Mouse (Mus musculus): Measurements from ENCODE around the gene Mknk2. TPM values are rescaled to one million over a fixed set of nuclear protein-coding genes. Genes with fewer than 3 reads are reported as not detected.
"Not testable (repeated sequence)": the region's sequence is repeated elsewhere in the genome, so short reads cannot be mapped to it uniquely, and the experiment has no call there.

Mknk2 gene
- polyA plus RNA-seq, 1 experiment from 2014 or later = 87.8 TPM

GRCm38 (mm10) chr10:80655406-80656129, 22.3 kb downstream of the Mknk2 start:
- Histone ChIP-seq H3K9ac (peak overlapping the region; percentile 94), H3K27me3 (no peaks in the 10 kb centered on the region), H3K4me2 (replicated peaks) (peak overlapping the region; percentile 90), H3K9me3 (no peaks in the 10 kb centered on the region), H3K27ac (peak overlapping the region; percentile 59; the same call in 1 of the 2 replicates), H3K36me3 (peaks cover 12% of the 10 kb centered on the region), H3K4me3 (peak overlapping the region; percentile 71), H3K4me1 (peaks cover 29% of the 10 kb centered on the region)
- peak; percentile 51 for ATAC-seq (ENCODE audit: low FRiP score, low read depth)
- WGBS = 1% methylated on average over 12 of the region's 12 CpGs

DNA sequence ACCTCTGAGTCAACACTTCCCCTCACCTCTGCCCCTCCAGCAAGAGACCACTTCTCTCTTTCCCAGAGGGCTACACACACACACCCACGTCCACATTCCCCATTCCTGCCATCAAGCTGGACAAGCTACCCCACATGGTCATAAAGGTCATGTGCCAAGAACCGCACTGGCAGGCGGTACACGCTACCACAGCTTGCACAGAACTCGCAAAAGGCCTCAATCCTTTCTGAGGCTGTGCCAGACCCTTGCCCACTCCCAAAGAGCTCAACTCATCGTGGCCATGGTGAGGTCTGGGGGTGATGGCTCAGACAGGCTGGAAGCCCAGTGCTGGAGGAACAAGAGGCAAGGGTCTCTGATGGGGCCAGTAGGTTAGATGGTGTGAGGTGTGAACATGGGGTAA, 23.0 kb downstream of the Mknk2 start:
- no peak for ATAC-seq (ENCODE audit: low FRiP score, low read depth)
- Histone ChIP-seq H3K4me3 (peak overlapping the region; percentile 71), H3K4me1 (peaks cover 29% of the 10 kb centered on the region), H3K27ac (no peak overlapping the region), H3K27me3 (no peaks in the 10 kb centered on the region), H3K36me3 (peaks cover 16% of the 10 kb centered on the region), H3K9me3 (no peaks in the 10 kb centered on the region), H3K9ac (peak overlapping the region; percentile 94), H3K4me2 (replicated peaks) (peak overlapping the region; percentile 90)
- WGBS = 84% methylated on average over 6 of the region's 6 CpGs

- ATAC-seq (ENCODE audit: low FRiP score, low read depth) = no peak
- peaks cover 27% of the 10 kb centered on the region for H3K36me3 ChIP-seq
- H3K9ac ChIP-seq = 0 out of 2 replicates have a peak overlapping the region, but pooled peaks have one; percentile 4
- H3K4me2 ChIP-seq (replicated peaks) = no peak overlapping the region
- H3K4me1 ChIP-seq = peaks cover 28% of the 10 kb centered on the region
- no peak overlapping the region for H3K27ac ChIP-seq
- H3K27me3 ChIP-seq = no peaks in the 10 kb centered on the region
- 86% methylated on average over 6 of the region's 6 CpGs for WGBS
- no peaks in the 10 kb centered on the region for H3K9me3 ChIP-seq
- no peak overlapping the region for H3K4me3 ChIP-seq
Measured at GRCm38 (mm10) chr10:80653156-80653720, 24.7 kb downstream of the Mknk2 start.

DNA sequence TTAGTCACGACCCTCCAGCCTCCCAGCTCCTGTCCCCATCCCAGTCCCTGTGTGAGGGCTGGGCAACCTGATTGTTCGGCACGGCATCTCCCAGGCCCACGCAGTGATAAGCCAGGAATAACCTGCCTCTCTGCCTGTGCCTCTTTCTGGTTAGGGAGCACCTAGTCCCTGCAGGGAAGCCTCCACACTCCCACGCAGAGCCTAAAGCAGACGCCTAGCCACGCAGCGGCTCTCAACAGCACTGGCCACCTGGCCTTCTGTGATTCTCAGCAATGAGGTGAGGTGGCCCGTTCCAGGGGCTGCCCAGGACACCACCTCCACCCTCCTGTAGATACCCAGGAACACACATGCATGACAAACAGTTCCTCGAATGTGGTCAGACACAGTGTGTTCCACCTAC, 27.5 kb downstream of the Mknk2 start:
- H3K36me3 ChIP-seq = peaks cover 53% of the 10 kb centered on the region
- WGBS = 92% methylated on average over 10 of the region's 10 CpGs
- H3K4me2 ChIP-seq (replicated peaks) = no peak overlapping the region
- no peak overlapping the region for H3K9ac ChIP-seq
- H3K9me3 ChIP-seq = no peaks in the 10 kb centered on the region
- H3K4me3 ChIP-seq = no peak overlapping the region
- H3K4me1 ChIP-seq = peaks cover 14% of the 10 kb centered on the region
- no peak overlapping the region for H3K27ac ChIP-seq
- H3K27me3 ChIP-seq = no peaks in the 10 kb centered on the region
- ATAC-seq (ENCODE audit: low FRiP score, low read depth) = no peak

GRCm38 (mm10) chr10:80649910-80650309, 28.0 kb downstream of the Mknk2 start:
- H3K27ac ChIP-seq; H3K9me3 ChIP-seq; H3K4me1 ChIP-seq; H3K4me2 ChIP-seq (replicated peaks); ATAC-seq (ENCODE audit: low FRiP score, low read depth); H3K27me3 ChIP-seq; H3K4me3 ChIP-seq; H3K9ac ChIP-seq: not testable (repeated sequence)
- 83% methylated on average over 6 of the region's 6 CpGs for WGBS
- H3K36me3 ChIP-seq = peaks cover 58% of the 10 kb centered on the region

DNA sequence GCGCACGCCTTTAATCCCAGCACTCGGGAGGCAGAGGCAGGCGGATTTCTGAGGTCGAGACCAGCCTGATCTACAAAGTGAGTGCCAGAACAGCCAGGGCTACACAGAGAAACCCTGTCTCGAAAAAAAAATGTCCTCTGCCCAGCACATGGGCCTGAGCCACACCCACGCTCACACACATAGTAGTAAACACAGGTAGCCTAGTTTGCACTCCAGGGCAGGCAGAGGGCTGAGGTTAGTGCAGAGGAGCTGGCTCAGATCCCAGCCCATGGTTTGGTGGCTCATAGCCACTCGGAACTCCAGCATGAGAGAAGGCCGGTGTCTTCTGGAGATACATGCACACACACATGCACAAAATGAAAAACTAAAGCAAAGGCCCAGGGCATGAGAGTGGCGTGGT, 31.0 kb downstream of the Mknk2 start:
- peaks cover 84% of the 10 kb centered on the region for H3K36me3 ChIP-seq
- no peak overlapping the region for H3K4me2 ChIP-seq (replicated peaks)
- no peak overlapping the region for H3K27ac ChIP-seq
- H3K9ac ChIP-seq = no peak overlapping the region
- H3K9me3 ChIP-seq = no peaks in the 10 kb centered on the region
- H3K4me3 ChIP-seq = no peak overlapping the region
- WGBS = 91% methylated on average over 10 of the region's 10 CpGs
- H3K27me3 ChIP-seq = no peaks in the 10 kb centered on the region
- H3K4me1 ChIP-seq = no peaks in the 10 kb centered on the region
- no peak for ATAC-seq (ENCODE audit: low FRiP score, low read depth)

- Histone ChIP-seq H3K4me3 (no peak overlapping the region), H3K9me3 (no peaks in the 10 kb centered on the region), H3K36me3 (peaks cover 88% of the 10 kb centered on the region), H3K4me1 (no peaks in the 10 kb centered on the region), H3K4me2 (replicated peaks) (no peak overlapping the region), H3K27me3 (no peaks in the 10 kb centered on the region), H3K9ac (no peak overlapping the region), H3K27ac (no peak overlapping the region)
- ATAC-seq (ENCODE audit: low FRiP score, low read depth) = no peak
- 89% methylated on average over 6 of the region's 6 CpGs for WGBS
Measured at GRCm38 (mm10) chr10:80635345-80635744, 42.6 kb downstream of the Mknk2 start.

DNA sequence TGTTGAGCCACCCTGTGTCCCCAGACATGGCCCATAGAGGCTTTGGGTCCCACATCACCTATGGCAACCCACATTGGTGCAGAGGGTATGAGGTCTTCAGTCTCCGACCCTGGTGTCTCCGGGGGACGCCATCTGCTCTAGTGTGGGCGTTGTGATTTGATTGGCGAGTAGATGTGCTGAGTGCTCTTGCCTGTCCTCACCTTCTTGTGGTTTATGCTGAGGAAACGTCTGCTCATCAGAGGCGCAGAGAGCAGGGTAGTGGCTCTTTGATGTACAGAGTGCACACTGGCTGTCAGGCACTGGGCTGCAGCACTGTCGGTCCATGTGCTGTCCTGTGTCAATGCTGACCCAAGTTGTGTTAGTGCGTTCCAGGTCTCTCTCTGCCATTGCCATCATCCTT, 49.0 kb downstream of the Mknk2 start:
- 86% methylated on average over 9 of the region's 9 CpGs for WGBS
- H3K4me3 ChIP-seq = no peak overlapping the region
- H3K27ac ChIP-seq = no peak overlapping the region
- H3K36me3 ChIP-seq = peaks cover 42% of the 10 kb centered on the region
- no peak overlapping the region for H3K9ac ChIP-seq
- no peak overlapping the region for H3K4me2 ChIP-seq (replicated peaks)
- peaks cover 21% of the 10 kb centered on the region for H3K4me1 ChIP-seq
- ATAC-seq (ENCODE audit: low FRiP score, low read depth) = no peak
- no peaks in the 10 kb centered on the region for H3K9me3 ChIP-seq
- no peaks in the 10 kb centered on the region for H3K27me3 ChIP-seq

- peaks cover 29% of the 10 kb centered on the region for H3K4me1 ChIP-seq
- H3K27ac ChIP-seq = no peak overlapping the region
- 0 out of 2 replicates have a peak overlapping the region, but pooled peaks have one; percentile 2 for H3K4me2 ChIP-seq (replicated peaks)
- no peaks in the 10 kb centered on the region for H3K27me3 ChIP-seq
- ATAC-seq (ENCODE audit: low FRiP score, low read depth) = no peak
- WGBS = 64% methylated on average over 2 of the region's 2 CpGs
- H3K9me3 ChIP-seq = no peaks in the 10 kb centered on the region
- no peak overlapping the region for H3K4me3 ChIP-seq
- peak overlapping the region; percentile 40; the same call in 1 of the 2 replicates for H3K9ac ChIP-seq
- H3K36me3 ChIP-seq = peaks cover 37% of the 10 kb centered on the region
Measured at GRCm38 (mm10) chr10:80627685-80628084, 50.2 kb downstream of the Mknk2 start.

GRCm38 (mm10) chr10:80625764-80626163, 52.1 kb downstream of the Mknk2 start:
- H3K4me1 ChIP-seq = peaks cover 34% of the 10 kb centered on the region
- no peak for ATAC-seq (ENCODE audit: low FRiP score, low read depth)
- H3K27me3 ChIP-seq = no peaks in the 10 kb centered on the region
- H3K9ac ChIP-seq = no peak overlapping the region
- peaks cover 22% of the 10 kb centered on the region for H3K36me3 ChIP-seq
- no peaks in the 10 kb centered on the region for H3K9me3 ChIP-seq
- WGBS = 82% methylated on average over 4 of the region's 4 CpGs
- no peak overlapping the region for H3K4me3 ChIP-seq
- no peak overlapping the region for H3K27ac ChIP-seq
- no peak overlapping the region for H3K4me2 ChIP-seq (replicated peaks)

DNA sequence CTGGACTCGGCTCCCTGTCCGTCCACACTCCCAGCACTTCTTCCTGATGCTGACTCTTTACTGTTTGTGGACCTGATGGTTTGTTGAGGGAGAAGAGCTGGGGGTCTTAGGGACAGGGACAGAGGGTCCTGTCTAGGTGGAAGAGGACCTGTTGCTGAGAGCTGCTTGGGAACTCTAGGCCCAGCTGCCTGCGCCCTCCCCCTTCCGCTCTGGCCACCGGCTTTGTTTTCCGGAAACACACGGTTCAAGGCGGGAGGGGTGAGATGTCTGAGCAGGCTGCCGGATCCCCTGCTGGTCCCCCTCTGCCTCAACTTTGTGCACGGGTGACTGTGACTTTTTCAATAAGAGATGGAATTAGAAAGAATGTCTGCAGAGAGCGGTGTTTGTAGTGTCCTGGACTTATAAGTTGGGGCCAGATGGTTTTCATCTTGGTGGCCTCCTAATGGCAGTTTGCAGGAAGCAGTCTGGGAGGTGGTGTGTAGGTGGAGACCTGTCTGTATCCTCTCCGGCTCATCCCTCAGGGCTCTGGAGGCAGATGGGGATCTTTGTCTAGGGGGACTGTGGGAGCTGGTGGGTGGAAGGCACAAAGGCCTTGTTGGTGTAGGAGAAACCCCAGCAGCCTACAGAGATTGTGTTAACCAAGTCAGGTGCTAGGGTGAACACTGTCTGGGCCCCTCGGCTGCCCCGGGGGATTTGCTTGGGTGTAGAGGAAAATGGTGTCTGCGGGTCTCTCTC, 54.3 kb downstream of the Mknk2 start:
- ATAC-seq (ENCODE audit: low FRiP score, low read depth) = no peak
- H3K27me3 ChIP-seq = no peaks in the 10 kb centered on the region
- H3K9me3 ChIP-seq = no peaks in the 10 kb centered on the region
- peaks cover 13% of the 10 kb centered on the region for H3K36me3 ChIP-seq
- peak overlapping the region; percentile 95 for H3K9ac ChIP-seq
- 7% methylated on average over 15 of the region's 15 CpGs for WGBS
- H3K4me1 ChIP-seq = peaks cover 34% of the 10 kb centered on the region
- H3K27ac ChIP-seq = peak overlapping the region; percentile 81
- peak overlapping the region; percentile 99 for H3K4me2 ChIP-seq (replicated peaks)
- peak overlapping the region; percentile 90 for H3K4me3 ChIP-seq

All from limb, embryonic 13.5 days (tissue).